ENCODE assay signal across 9 mouse cellular contexts in genomic region chr11:40600773-40601571, GRCm38 (mm10).
DNase-seq lines count a peak whose midpoint lies in the region; ATAC-seq lines count a peak whose summit lies in the region.
"Had no signal": no experiment of that assay in that cellular context is flagged by ENCODE, and none has a peak within 500 bp of the region (broad histone marks: within the 10 kb centered on the region; RNA-seq: fewer than 3 reads in every experiment).

No protein-coding gene starts in this region.

- H3K36me3 ChIP-seq in heart, embryonic 13.5 days = no peaks in the 10 kb centered on the region
- no peaks in the 10 kb centered on the region for H3K36me3 ChIP-seq in hindbrain, embryonic 13.5 days
- H3K36me3 ChIP-seq: stomach, embryonic 15.5 days had no signal

- no peak overlapping the region for H3K27ac ChIP-seq in heart, embryonic 13.5 days (replicated peaks)
- peak overlapping the region; percentile 74 for H3K27ac ChIP-seq in hindbrain, embryonic 13.5 days
- H3K27ac ChIP-seq: stomach, embryonic 15.5 days had no signal

- 14% methylated on average over 11 of the region's 11 CpGs for WGBS in heart, embryonic 13.5 days
- 8% methylated on average over 11 of the region's 11 CpGs for WGBS in hindbrain, embryonic 13.5 days

- no peaks in the 10 kb centered on the region for H3K27me3 ChIP-seq in heart, embryonic 13.5 days (replicated peaks)
- H3K27me3 ChIP-seq in hindbrain, embryonic 13.5 days = no peaks in the 10 kb centered on the region
- H3K27me3 ChIP-seq: stomach, embryonic 15.5 days had no signal

- no peak for DNase-seq in heart, adult 18-20 months
- peak; percentile 8 for DNase-seq in embryo, embryonic 10 days (ENCODE audit: low spot score)
- DNase-seq in neural tube, embryonic 10.5 days (ENCODE audit: extremely low spot score, low spot score) = peak; percentile 15
- DNase-seq in heart, adult 11 months = no peak
- DNase-seq in spleen, postnatal 4 days (ENCODE audit: low spot score in 2 of 2) = no peak
- DNase-seq in layer of hippocampus, adult 8-10 months (ENCODE audit: low spot score in 2 of 2) = no peak

- H3K4me3 ChIP-seq in heart, embryonic 13.5 days = no peak overlapping the region
- H3K4me3 ChIP-seq in hindbrain, embryonic 13.5 days = no peak overlapping the region
- H3K4me3 ChIP-seq: stomach, embryonic 15.5 days had no signal

- no peak overlapping the region for H3K9ac ChIP-seq in heart, embryonic 13.5 days
- no peak overlapping the region; the same call in 1 of the 2 replicates for H3K9ac ChIP-seq in hindbrain, embryonic 13.5 days
- H3K9ac ChIP-seq: stomach, embryonic 15.5 days had no signal

- H3K4me1 ChIP-seq in heart, embryonic 13.5 days = peaks cover 12% of the 10 kb centered on the region
- peaks cover 17% of the 10 kb centered on the region for H3K4me1 ChIP-seq in hindbrain, embryonic 13.5 days (replicated peaks)
- H3K4me1 ChIP-seq: stomach, embryonic 15.5 days had no signal

- no peaks in the 10 kb centered on the region for H3K9me3 ChIP-seq in heart, embryonic 13.5 days
- no peaks in the 10 kb centered on the region for H3K9me3 ChIP-seq in hindbrain, embryonic 13.5 days
- H3K9me3 ChIP-seq: stomach, embryonic 15.5 days had no signal

- no peak for ATAC-seq in heart, embryonic 13.5 days (ENCODE audit: extremely low read depth, insufficient number of reproducible peaks, low FRiP score, low TSS enrichment)
- ATAC-seq in hindbrain, embryonic 13.5 days (ENCODE audit: low FRiP score) = peak; percentile 57

- H3K4me2 ChIP-seq in heart, embryonic 13.5 days = peak overlapping the region; percentile 38; the same call in 1 of the 2 replicates
- peak overlapping the region; percentile 36 for H3K4me2 ChIP-seq in hindbrain, embryonic 13.5 days

Comparison
In these comparisons a context has a peak if more than half of its experiments do, and no peak if none do; other contexts are left out.
1. DNase-seq: peak in embryo, embryonic 10 days (single experiment) and neural tube, embryonic 10.5 days (single experiment); none in heart, adult 18-20 months (0 of 2), heart, adult 11 months (single experiment), spleen, postnatal 4 days (0 of 2) and layer of hippocampus, adult 8-10 months (0 of 2).